Mouse (Mus musculus) megakaryocyte, adult 5-6 weeks (primary cell): Measurements from ENCODE around the gene BC052040. TPM values are rescaled to one million over a fixed set of nuclear protein-coding genes. Genes with fewer than 3 reads are reported as not detected.

Source experiments
- ATAC-seq: 2 replicates; pipeline ENCODE4 v1.8.0; 2016; ENCODE audit warnings: mild to moderate bottlenecking, inconsistent platforms; ENCODE audit not compliant: poor library complexity, severe bottlenecking
- total RNA-seq, 2 experiments: library from RNA; stranded (forward) in 1 of 2; stranded (reverse) in 1 of 2; fragments of 153-499, 151-499 nt in 1 of 2; fragments of 221-1000, 200-1000 nt in 1 of 2; gene quantifications; 2 replicates each; pipeline versions ENCODE4 v1.2.3 to v1.2.4; 2015 to 2017

Gene BC052040
- total RNA-seq, 2 experiments from 2014 or later = 3.6 to 12.9 TPM

- no peak for ATAC-seq
Measured at GRCm38 (mm10) chr2:115600724-115601123, 19.2 kb downstream of the BC052040 start.

GRCm38 (mm10) chr2:115601280-115601679, 19.8 kb downstream of the BC052040 start:
- ATAC-seq = no peak

GRCm38 (mm10) chr2:115602116-115602515, 20.6 kb downstream of the BC052040 start:
- ATAC-seq = no peak

- no peak for ATAC-seq
Measured at GRCm38 (mm10) chr2:115604132-115604531, 22.6 kb downstream of the BC052040 start.

GRCm38 (mm10) chr2:115605829-115606336, 24.4 kb downstream of the BC052040 start:
- ATAC-seq = no peak

GRCm38 (mm10) chr2:115609020-115609419, 27.5 kb downstream of the BC052040 start:
- ATAC-seq = no peak

GRCm38 (mm10) chr2:115610092-115610491, 28.6 kb downstream of the BC052040 start:
- ATAC-seq = no peak

GRCm38 (mm10) chr2:115610503-115610902, 29.0 kb downstream of the BC052040 start:
- no peak for ATAC-seq

- no peak for ATAC-seq
Measured at GRCm38 (mm10) chr2:115613830-115614520, 32.5 kb downstream of the BC052040 start.

GRCm38 (mm10) chr2:115628471-115628870, 47.0 kb downstream of the BC052040 start:
- ATAC-seq = no peak

- ATAC-seq = no peak
Measured at GRCm38 (mm10) chr2:115631031-115631434, 49.5 kb downstream of the BC052040 start.

- ATAC-seq = no peak
Measured at GRCm38 (mm10) chr2:115631826-115632225, 50.3 kb downstream of the BC052040 start.

- ATAC-seq = no peak
Measured at GRCm38 (mm10) chr2:115650203-115650602, 68.7 kb downstream of the BC052040 start.

- no peak for ATAC-seq
Measured at GRCm38 (mm10) chr2:115659712-115660111, 78.2 kb downstream of the BC052040 start.

GRCm38 (mm10) chr2:115660213-115661120, 79.0 kb downstream of the BC052040 start:
- no peak for ATAC-seq

- ATAC-seq = no peak
Measured at GRCm38 (mm10) chr2:115667516-115667915, 86.0 kb downstream of the BC052040 start.

GRCm38 (mm10) chr2:115673054-115673660, 91.6 kb downstream of the BC052040 start:
- no peak for ATAC-seq

- no peak for ATAC-seq
Measured at GRCm38 (mm10) chr2:115678786-115679185, 97.3 kb downstream of the BC052040 start.

- no peak for ATAC-seq
Measured at GRCm38 (mm10) chr2:115685250-115685649, 103.7 kb downstream of the BC052040 start.

GRCm38 (mm10) chr2:115687612-115688011, 106.1 kb downstream of the BC052040 start:
- no peak for ATAC-seq

- ATAC-seq = no peak
Measured at GRCm38 (mm10) chr2:115688282-115688681, 106.8 kb downstream of the BC052040 start.
